ENCODE assay signal across 8 mouse cellular contexts in genomic region chr13:95563693-95564092, GRCm38 (mm10). TPM values are rescaled to one million over a fixed set of nuclear protein-coding genes. Genes with fewer than 3 reads are reported as not detected.
DNase-seq lines count a peak whose midpoint lies in the region; ATAC-seq lines count a peak whose summit lies in the region.

No protein-coding gene starts in this region.

- no peak overlapping the region for H3K4me3 ChIP-seq in forebrain, embryonic 13.5 days
- no peak overlapping the region for H3K4me3 ChIP-seq in hindbrain, embryonic 13.5 days

- H3K27ac ChIP-seq in forebrain, embryonic 13.5 days, result no peak overlapping the region
- H3K27ac ChIP-seq in hindbrain, embryonic 13.5 days, result no peak overlapping the region

- WGBS in forebrain, embryonic 13.5 days, result 3% methylated on average over 3 of the region's 3 CpGs
- under 1% methylated on average over 3 of the region's 3 CpGs for WGBS in hindbrain, embryonic 13.5 days

- H3K9me3 ChIP-seq in forebrain, embryonic 13.5 days (replicated peaks), result no peaks in the 10 kb centered on the region
- H3K9me3 ChIP-seq in hindbrain, embryonic 13.5 days, result no peaks in the 10 kb centered on the region

- DNase-seq in MN1 (ENCODE audit: low spot score), result peak; percentile 70
- peak; percentile 72 for DNase-seq in c-Kit-positive CD71-positive TER-119-positive erythroid progenitor cells, embryonic 14.5 days (ENCODE audit: low spot score)
- peak; percentile 55 to 72 for DNase-seq in layer of hippocampus, postnatal 25 days (ENCODE audit: extremely low spot score in 1 of 2, low spot score in 1 of 2)
- DNase-seq in lung, postnatal 14 days, result peak; percentile 86
- DNase-seq in retina, postnatal 7 days (ENCODE audit: low read depth, low spot score), result peak; percentile 62
- peak; percentile 68 for DNase-seq in thymus, postnatal 4 days

- peak; percentile 93 for ATAC-seq in forebrain, embryonic 13.5 days
- ATAC-seq in hindbrain, embryonic 13.5 days (ENCODE audit: low FRiP score), result peak; percentile 87

- H3K4me2 ChIP-seq in forebrain, embryonic 13.5 days, result no peak overlapping the region
- no peak overlapping the region for H3K4me2 ChIP-seq in hindbrain, embryonic 13.5 days

- no peaks in the 10 kb centered on the region for H3K27me3 ChIP-seq in forebrain, embryonic 13.5 days
- no peaks in the 10 kb centered on the region for H3K27me3 ChIP-seq in hindbrain, embryonic 13.5 days

- H3K9ac ChIP-seq in forebrain, embryonic 13.5 days, result no peak overlapping the region
- H3K9ac ChIP-seq in hindbrain, embryonic 13.5 days, result no peak overlapping the region

- H3K36me3 ChIP-seq in forebrain, embryonic 13.5 days (ENCODE audit: poor library complexity, severe bottlenecking), result no peaks in the 10 kb centered on the region
- no peaks in the 10 kb centered on the region for H3K36me3 ChIP-seq in hindbrain, embryonic 13.5 days

- H3K4me1 ChIP-seq in forebrain, embryonic 13.5 days, result no peaks in the 10 kb centered on the region
- no peaks in the 10 kb centered on the region for H3K4me1 ChIP-seq in hindbrain, embryonic 13.5 days (replicated peaks)

RNA-seq across cellular contexts. Expression of gene F2rl1, which starts 38.7 kb away (rescaled TPM):
- polyA plus RNA-seq in forebrain, embryonic 13.5 days (2015; fragmentation: Nextera tagmentation; extraction: Ambion mirVana), result 0.08 TPM in 1 of 2 replicates, not detected in the other
- not detected in 2 replicates for polyA plus RNA-seq in hindbrain, embryonic 13.5 days (2015; fragmentation: Nextera tagmentation; extraction: Ambion mirVana)
- under 1 TPM; 0.12 to 0.22 TPM for total RNA-seq in layer of hippocampus, postnatal 25 days (2021)

RNA-seq across cellular contexts. Expression of gene F2r, which starts 54.6 kb away (rescaled TPM):
- polyA plus RNA-seq in forebrain, embryonic 13.5 days (2015; fragmentation: Nextera tagmentation; extraction: Ambion mirVana), result 92.3 and 95.1 TPM in 2 replicates
- 80.0 and 81.9 TPM in 2 replicates for polyA plus RNA-seq in hindbrain, embryonic 13.5 days (2015; fragmentation: Nextera tagmentation; extraction: Ambion mirVana)
- total RNA-seq in layer of hippocampus, postnatal 25 days (2021), result 1 to 10 TPM; 5.4 to 5.8 TPM
